Mouse (Mus musculus): Measurements from ENCODE around the gene Slx4. TPM values are rescaled to one million over a fixed set of nuclear protein-coding genes. Genes with fewer than 3 reads are reported as not detected.

The Slx4 gene
- total and polyA plus RNA-seq, 3 experiments = 24.3 to 35.2 TPM; not detected in 1

Other genes starting within 250 kb of the Slx4 start
- gene Olfr15, start 172.9 kb downstream of the Slx4 start, total RNA-seq (2012; rRNA removed) = not detected in 2 replicates
- gene Olfr15, start 172.9 kb downstream of the Slx4 start, polyA plus RNA-seq (2012; ENCODE audit: insufficient read depth in 1 of 2, insufficient read length in 2 of 2, low read depth in 1 of 2, low replicate concordance in 2 of 2, missing spikeins in 1 of 2) = not detected
- gene Zfp174, start 156.5 kb downstream of the Slx4 start, total RNA-seq (2012; rRNA removed) = 0.39 and 0.46 TPM in 2 replicates
- 10 to 100 TPM in 1 of 2 experiments, under 1 TPM in 1; 0.58 to 24.5 TPM for gene Zfp174, start 156.5 kb downstream of the Slx4 start, polyA plus RNA-seq (2012; ENCODE audit: insufficient read depth in 1 of 2, insufficient read length in 2 of 2, low read depth in 1 of 2, low replicate concordance in 2 of 2, missing spikeins in 1 of 2)
- gene Naa60, start 131.4 kb downstream of the Slx4 start, total RNA-seq (2012; rRNA removed) = 26.9 and 28.0 TPM in 2 replicates
- 10 to 100 TPM in 1 of 2 experiments, not detected in 1; 67.5 TPM for gene Naa60, start 131.4 kb downstream of the Slx4 start, polyA plus RNA-seq (2012; ENCODE audit: insufficient read depth in 1 of 2, insufficient read length in 2 of 2, low read depth in 1 of 2, low replicate concordance in 2 of 2, missing spikeins in 1 of 2)
- gene Zfp597, start 119.2 kb downstream of the Slx4 start, total RNA-seq (2012; rRNA removed) = 8.4 and 10.1 TPM in 2 replicates
- gene Zfp597, start 119.2 kb downstream of the Slx4 start, polyA plus RNA-seq (2012; ENCODE audit: insufficient read depth in 1 of 2, insufficient read length in 2 of 2, low read depth in 1 of 2, low replicate concordance in 2 of 2, missing spikeins in 1 of 2) = 1 to 10 TPM in 1 of 2 experiments, not detected in 1; 6.9 TPM
- gene Gm20695, start 119.1 kb downstream of the Slx4 start, total RNA-seq (2012; rRNA removed) = 0.52 and 0.62 TPM in 2 replicates
- not detected for gene Gm20695, start 119.1 kb downstream of the Slx4 start, polyA plus RNA-seq (2012; ENCODE audit: insufficient read depth in 1 of 2, insufficient read length in 2 of 2, low read depth in 1 of 2, low replicate concordance in 2 of 2, missing spikeins in 1 of 2)
- 3.5 and 4.2 TPM in 2 replicates for gene 1700037C18Rik, start 95.1 kb downstream of the Slx4 start, total RNA-seq (2012; rRNA removed)
- gene 1700037C18Rik, start 95.1 kb downstream of the Slx4 start, polyA plus RNA-seq (2012; ENCODE audit: insufficient read depth in 1 of 2, insufficient read length in 2 of 2, low read depth in 1 of 2, low replicate concordance in 2 of 2, missing spikeins in 1 of 2) = 1 to 10 TPM in 1 of 2 experiments, not detected in 1; 7.2 TPM
- 26.3 and 28.9 TPM in 2 replicates for gene Cluap1, start 95.0 kb downstream of the Slx4 start, total RNA-seq (2012; rRNA removed)
- gene Cluap1, start 95.0 kb downstream of the Slx4 start, polyA plus RNA-seq (2012; ENCODE audit: insufficient read depth in 1 of 2, insufficient read length in 2 of 2, low read depth in 1 of 2, low replicate concordance in 2 of 2, missing spikeins in 1 of 2) = 10 to 100 TPM in 1 of 2 experiments, not detected in 1; 30.7 TPM
- gene Nlrc3, start 27.1 kb downstream of the Slx4 start, total RNA-seq (2012; rRNA removed) = 0.46 and 0.82 TPM in 2 replicates
- gene Nlrc3, start 27.1 kb downstream of the Slx4 start, polyA plus RNA-seq (2012; ENCODE audit: insufficient read depth in 1 of 2, insufficient read length in 2 of 2, low read depth in 1 of 2, low replicate concordance in 2 of 2, missing spikeins in 1 of 2) = under 1 TPM in 1 of 2 experiments, not detected in 1; 0.77 TPM
- gene Dnase1, start 33.2 kb upstream of the Slx4 start, total RNA-seq (2012; rRNA removed) = 0.42 and 0.81 TPM in 2 replicates
- gene Dnase1, start 33.2 kb upstream of the Slx4 start, polyA plus RNA-seq (2012; ENCODE audit: insufficient read depth in 1 of 2, insufficient read length in 2 of 2, low read depth in 1 of 2, low replicate concordance in 2 of 2, missing spikeins in 1 of 2) = 1 to 10 TPM in 1 of 2 experiments, not detected in 1; 7.7 TPM
- gene Trap1, start 74.1 kb upstream of the Slx4 start, total RNA-seq (2012; rRNA removed) = 120 and 128 TPM in 2 replicates
- gene Trap1, start 74.1 kb upstream of the Slx4 start, polyA plus RNA-seq (2012; ENCODE audit: insufficient read depth in 1 of 2, insufficient read length in 2 of 2, low read depth in 1 of 2, low replicate concordance in 2 of 2, missing spikeins in 1 of 2) = 100 to 1,000 TPM; 214 to 299 TPM
- 4.7 and 7.3 TPM in 2 replicates for gene Crebbp, start 210.2 kb upstream of the Slx4 start, total RNA-seq (2012; rRNA removed)
- gene Crebbp, start 210.2 kb upstream of the Slx4 start, polyA plus RNA-seq (2012; ENCODE audit: insufficient read depth in 1 of 2, insufficient read length in 2 of 2, low read depth in 1 of 2, low replicate concordance in 2 of 2, missing spikeins in 1 of 2) = 100 to 1,000 TPM in 1 of 2 experiments, 1 to 10 TPM in 1; 7.0 to 145 TPM

All from MEL (cell line).